Mouse (Mus musculus): ENCODE results near the gene Myrfl.

- TF ChIP-seq GATA1 (IDR thresholded peaks at IDR 0.05; ENCODE audit: borderline replicate concordance, low read length) (no peak), FLI1 (IDR thresholded peaks at IDR 0.05; ENCODE audit: low read length) (no peak)
These were observed 18.6 kb upstream of the Myrfl start for GRCm38 (mm10) chr10:116915286-116915685.

Measured in megakaryocyte, embryonic 14.5 days (primary cell).